Mouse (Mus musculus) ES-E14 (cell line): ENCODE results near the gene Slc10a1. TPM values are rescaled to one million over a fixed set of nuclear protein-coding genes. Genes with fewer than 3 reads are reported as not detected.

Source experiments
- DNase-seq: peaks from one replicate; pipeline ENCODE4 v3.0.0-alpha.2; 2013; ENCODE audit warnings: low read depth, low spot score
- H3K27ac ChIP-seq: 2 replicates; pipeline ENCODE4 v1.5.1; 2012; ENCODE audit warnings: low read depth, mild to moderate bottlenecking, low read length, moderate library complexity, mixed read lengths; ENCODE audit not compliant: poor library complexity, insufficient read depth, severe bottlenecking
- H3K36me3 ChIP-seq: 2 replicates; pipeline ENCODE4 v1.6.1; 2012; ENCODE audit warnings: mild to moderate bottlenecking, low read length, moderate library complexity, mixed read lengths; ENCODE audit not compliant: control insufficient read depth, poor library complexity, insufficient read depth, severe bottlenecking
- H3K4me1 ChIP-seq, 2 experiments: fragments of 150-350 bp in 1 of 2; sonication (generic) in 1 of 2; 2 replicates each; pipeline ENCODE4 v1.6.1; 2012; ENCODE audit warnings: low read length in 2 of 2, mild to moderate bottlenecking in 1 of 2, mixed read lengths in 1 of 2; ENCODE audit not compliant: control insufficient read depth in 2 of 2, insufficient read depth in 2 of 2, poor library complexity in 1 of 2
- H3K4me3 ChIP-seq, 2 experiments: fragments of 150-350 bp in 1 of 2; sonication (generic) in 1 of 2; 2 replicates each; pipeline ENCODE4 v1.5.1; 2012; ENCODE audit warnings: low read length in 2 of 2, low read depth in 1 of 2, mild to moderate bottlenecking in 1 of 2, mixed read lengths in 1 of 2; ENCODE audit not compliant: insufficient read depth in 1 of 2, poor library complexity in 1 of 2, severe bottlenecking in 1 of 2
- H3K9ac ChIP-seq: 2 replicates; pipeline ENCODE4 v1.6.1; 2012; ENCODE audit warnings: low read depth, mild to moderate bottlenecking, low read length, mixed read lengths; ENCODE audit not compliant: poor library complexity, insufficient read depth, severe bottlenecking
- H3K9me3 ChIP-seq: fragments of 150-350 bp; sonication (generic); 2 replicates; pipeline ENCODE4 v1.6.1; 2012; ENCODE audit warnings: low read depth, mild to moderate bottlenecking, low read length; ENCODE audit not compliant: control insufficient read depth, insufficient read depth
- CHD2 ChIP-seq: IDR thresholded peaks from 2 replicates; pipeline ENCODE4 v1.6.1; 2014; ENCODE audit warnings: mild to moderate bottlenecking, low read depth, low read length, inconsistent platforms
- HCFC1 ChIP-seq: IDR thresholded peaks from 2 replicates; pipeline ENCODE4 v1.6.1; 2012; ENCODE audit warnings: low read length, inconsistent platforms, borderline replicate concordance; ENCODE audit not compliant: insufficient read depth
- MAFK ChIP-seq: IDR thresholded peaks from 2 replicates; pipeline ENCODE4 v1.6.1; 2014; ENCODE audit warnings: mild to moderate bottlenecking, low read depth, low read length, inconsistent platforms; ENCODE audit not compliant: insufficient read depth
- ZC3H11A ChIP-seq: IDR thresholded peaks from 2 replicates; pipeline ENCODE4 v1.6.1; 2012; ENCODE audit warnings: low read depth, mild to moderate bottlenecking, inconsistent platforms, low read length, borderline replicate concordance
- ZNF384 ChIP-seq: IDR thresholded peaks from 2 replicates; pipeline ENCODE4 v1.6.1; 2012; ENCODE audit warnings: low read depth, low read length, inconsistent platforms
- in situ Hi-C, 2 experiments: fragments of 600-800 bp; cut with MboI; formaldehyde crosslinking; loops; one replicate each; pipeline ENCODE4 v1.15.1; 2025; ENCODE audit warnings: low sequenced_read_pairs in 2 of 2, inconsistent platforms in 1 of 2; ENCODE audit not compliant: unreplicated experiment in 2 of 2
- total RNA-seq: library from RNA; depleted of rRNA; stranded (reverse); fragments of 300-350 nt; gene quantifications from 2 replicates; pipeline ENCODE4 v1.2.3, GENCODE M21; 2012

The Slc10a1 gene
- total RNA-seq, 1 experiment = 0.54 TPM

DNA sequence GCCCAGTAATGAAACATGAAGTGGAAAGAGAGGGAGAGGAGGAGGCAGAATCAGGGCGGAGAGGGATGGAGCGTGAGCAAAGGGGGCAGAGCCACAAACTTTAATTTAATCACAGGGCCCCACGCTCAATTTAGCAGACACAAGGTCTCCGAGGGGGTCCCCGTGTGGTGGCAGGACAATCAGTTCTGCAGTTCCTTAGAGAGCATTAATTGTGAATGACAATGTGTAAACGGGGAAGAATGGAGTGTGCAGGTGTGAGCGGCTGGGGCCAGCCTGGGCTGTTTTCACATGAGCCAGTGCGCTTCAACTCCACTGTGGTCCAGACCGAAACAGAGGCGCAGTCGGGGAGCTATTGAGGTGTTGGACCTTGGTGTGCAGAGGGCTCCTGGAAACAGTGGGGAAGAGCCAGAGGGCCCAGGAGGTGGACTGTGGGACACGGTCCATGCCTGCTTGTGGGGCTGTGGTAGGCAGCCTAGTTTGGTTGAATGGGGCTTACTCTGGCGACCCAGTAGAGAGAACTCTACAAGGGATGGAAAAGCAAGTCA, 22.5 kb upstream of the Slc10a1 start:
- no peak for TF ChIP-seq ZC3H11A
- TF ChIP-seq MAFK = no peak
- TF ChIP-seq HCFC1 = no peak
- TF ChIP-seq ZNF384 = no peak
- no peak for TF ChIP-seq CHD2
- Histone ChIP-seq H3K9me3 (no peaks in the 10 kb centered on the region), H3K27ac (no peak overlapping the region), H3K4me3 (no peak overlapping the region), H3K36me3 (no peaks in the 10 kb centered on the region; the same call in 1 of the 2 replicates), H3K4me1 (peaks cover 0 to 5% of the 10 kb centered on the region in 2 experiments; a peak in 1 of 4 replicates), H3K9ac (no peak overlapping the region)
- in situ Hi-C loops = loop anchor here in 1 of 2 experiments (25.0 kb wide), 1 partner anchor 396 kb away; the partner anchor contains the start of gene Gm4787
- DNase-seq = no peak

DNA sequence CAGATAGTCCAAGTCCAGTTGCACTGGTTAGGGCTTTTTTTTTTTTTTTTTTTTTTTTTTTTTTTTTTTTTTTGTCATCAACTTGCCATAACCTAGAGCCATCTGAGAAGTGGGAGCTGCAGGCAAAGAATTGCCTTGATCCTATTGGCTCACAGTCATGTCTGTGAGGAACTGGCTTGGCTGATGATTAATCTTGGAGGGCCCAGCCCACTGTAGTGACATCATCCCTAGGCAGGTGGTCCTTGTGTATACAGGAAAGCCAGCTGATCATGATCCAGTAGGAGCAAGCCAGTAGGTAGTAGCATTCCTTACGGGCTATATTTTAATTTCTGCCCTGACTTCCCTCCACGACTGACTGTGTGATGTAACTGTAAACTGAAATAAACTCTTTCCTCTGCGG, 19.8 kb upstream of the Slc10a1 start:
- no peak overlapping the region for H3K4me3 ChIP-seq
- H3K36me3 ChIP-seq = no peaks in the 10 kb centered on the region; the same call in 1 of the 2 replicates
- DNase-seq = no peak
- in situ Hi-C loops = loop anchor here (10.0 to 25.0 kb wide), 3 partner anchors 197 to 417 kb away; partner anchors contain the start of gene Gm4787 (in 1 of the 2)
- TF ChIP-seq ZNF384 (no peak), HCFC1 (no peak), MAFK (no peak), CHD2 (no peak), ZC3H11A (no peak)
- H3K9me3 ChIP-seq = no peaks in the 10 kb centered on the region
- no peak overlapping the region for H3K27ac ChIP-seq
- H3K9ac ChIP-seq = no peak overlapping the region
- peaks cover 0 to 5% of the 10 kb centered on the region in 2 experiments; a peak in 1 of 4 replicates for H3K4me1 ChIP-seq

DNA sequence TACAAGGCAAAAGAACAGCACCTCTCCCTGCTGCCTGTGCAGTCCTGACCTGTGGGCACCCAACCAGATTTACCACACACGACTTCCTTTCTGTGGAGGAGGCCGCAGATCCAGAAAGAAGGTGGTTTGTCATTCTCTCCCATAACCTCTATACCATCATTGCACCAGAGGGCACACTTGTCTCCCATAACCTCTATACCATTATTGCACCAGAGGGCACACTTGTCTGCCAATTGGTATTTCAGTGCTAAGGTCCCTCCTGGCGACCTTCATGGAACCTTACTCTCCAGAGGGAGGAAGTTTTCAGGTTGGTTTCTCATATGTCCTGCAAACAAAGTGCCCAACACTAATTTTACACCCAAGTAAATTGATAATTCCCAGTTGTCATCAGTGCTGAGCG, 18.1 kb upstream of the Slc10a1 start:
- no peaks in the 10 kb centered on the region for H3K9me3 ChIP-seq
- H3K9ac ChIP-seq = no peak overlapping the region
- H3K4me1 ChIP-seq = peaks cover 0 to 4% of the 10 kb centered on the region in 2 experiments; a peak in 1 of 4 replicates
- no peak for DNase-seq
- H3K36me3 ChIP-seq = no peaks in the 10 kb centered on the region
- in situ Hi-C loops = loop anchor here (10.0 to 25.0 kb wide), 3 partner anchors 198 to 418 kb away; partner anchors contain the start of gene Gm4787 (in 1 of the 2)
- H3K4me3 ChIP-seq = no peak overlapping the region
- no peak overlapping the region for H3K27ac ChIP-seq
- TF ChIP-seq HCFC1 (no peak), MAFK (no peak), ZNF384 (no peak), ZC3H11A (no peak), CHD2 (no peak)

DNA sequence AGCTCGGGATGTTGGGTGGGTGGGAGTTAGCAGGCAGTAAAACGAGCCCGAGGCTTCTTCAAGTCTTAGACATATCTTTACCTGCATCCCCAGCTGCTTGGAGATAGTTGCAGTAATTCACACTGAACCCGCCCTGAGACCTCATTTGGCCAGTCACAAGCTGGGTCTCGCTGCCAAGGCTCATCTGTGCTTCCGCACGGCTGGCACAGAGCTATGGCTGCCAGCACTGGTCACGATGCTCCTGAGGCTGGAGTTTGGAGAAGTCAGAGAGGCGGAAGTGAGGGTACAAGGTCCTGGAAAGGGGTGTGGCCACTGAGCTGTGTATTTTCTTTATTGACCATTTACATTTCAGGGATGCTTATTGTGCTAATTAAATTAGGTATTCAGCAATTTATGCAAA, 15.2 kb upstream of the Slc10a1 start:
- peaks cover 0 to 4% of the 10 kb centered on the region in 2 experiments; a peak in 1 of 4 replicates for H3K4me1 ChIP-seq
- H3K9ac ChIP-seq = no peak overlapping the region
- H3K27ac ChIP-seq = no peak overlapping the region
- H3K9me3 ChIP-seq = no peaks in the 10 kb centered on the region
- H3K36me3 ChIP-seq = no peaks in the 10 kb centered on the region
- no peak for TF ChIP-seq ZNF384
- no peak for TF ChIP-seq HCFC1
- TF ChIP-seq CHD2 = no peak
- TF ChIP-seq MAFK = no peak
- TF ChIP-seq ZC3H11A = no peak
- no peak for DNase-seq
- in situ Hi-C loops = loop anchor here (10.0 to 25.0 kb wide), 3 partner anchors 201 to 421 kb away; partner anchors contain the start of gene Gm4787 (in 1 of the 2)
- H3K4me3 ChIP-seq = no peak overlapping the region
